Mouse (Mus musculus) cerebellum, adult 9-11 months (tissue): Measurements from ENCODE around the gene Gal3st4.
"Not testable (repeated sequence)": the region's sequence is repeated elsewhere in the genome, so short reads cannot be mapped to it uniquely, and the experiment has no call there.

Experiments
- DNase-seq: peaks from one replicate; pipeline ENCODE4 v3.0.0; 2022

The Gal3st4 gene

DNA sequence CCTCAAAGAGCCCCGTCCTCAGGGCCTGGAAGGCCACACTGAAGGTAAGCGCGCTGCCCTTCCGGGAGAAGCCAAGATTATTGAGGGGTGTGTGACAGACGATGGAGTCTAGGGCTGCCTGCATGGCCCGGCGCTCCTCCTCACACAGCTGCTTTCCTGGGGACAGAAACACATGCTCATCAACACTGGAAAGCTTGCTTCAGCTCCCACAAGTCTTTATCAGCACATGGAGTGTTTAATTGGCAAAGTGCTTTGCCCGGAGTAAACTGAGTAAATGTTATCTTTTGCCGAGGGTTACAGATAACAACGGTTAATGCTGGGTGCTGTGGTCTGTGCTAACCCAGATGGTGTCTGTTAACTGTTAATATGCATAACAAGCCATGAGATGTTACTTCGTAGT, 11.8 kb downstream of the Gal3st4 start:
- DNase-seq, result no peak

DNA sequence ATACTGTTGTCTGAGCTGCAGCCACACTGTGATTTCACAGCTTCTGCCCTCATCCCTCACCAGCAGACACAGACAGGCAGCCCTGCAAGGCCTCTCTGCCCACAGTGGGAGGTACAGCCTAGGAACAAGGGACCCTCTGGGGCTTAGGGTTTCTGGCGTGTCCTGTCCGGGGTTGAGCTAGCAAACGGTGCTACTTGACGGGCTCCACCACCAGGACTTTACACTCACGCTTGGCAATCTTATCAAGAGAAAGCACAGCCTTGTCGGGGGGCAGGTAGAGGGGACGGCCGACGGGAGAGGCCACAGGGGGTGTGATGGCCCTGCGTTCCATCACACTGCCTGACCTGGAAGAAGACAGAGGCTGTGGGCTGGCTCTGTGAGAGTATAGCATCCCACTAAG, 12.6 kb downstream of the Gal3st4 start:
- DNase-seq, result no peak

DNA sequence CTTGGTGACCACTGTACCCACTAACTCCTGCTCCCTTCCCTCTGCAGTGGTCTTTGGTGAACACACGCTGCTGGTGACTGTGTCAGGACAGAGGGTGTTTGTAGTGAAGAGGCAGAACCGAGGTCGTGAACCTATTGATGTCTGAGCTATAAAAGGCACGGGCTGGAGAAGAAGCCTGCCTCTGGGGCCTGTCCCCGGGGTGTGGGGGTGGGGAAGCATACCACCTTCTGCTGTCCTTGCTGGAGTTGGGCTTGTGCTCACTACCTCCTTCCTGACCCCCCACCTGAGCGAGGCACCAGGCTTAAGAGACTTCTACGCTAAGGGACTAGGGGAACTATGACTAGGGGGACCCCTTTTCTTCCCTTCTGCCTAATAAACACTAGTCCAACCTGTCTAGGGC, 13.6 kb downstream of the Gal3st4 start:
- DNase-seq, result no peak

GRCm38 (mm10) chr5:138258542-138258941, 14.1 kb downstream of the Gal3st4 start:
- DNase-seq, result peak; percentile 27

- DNase-seq, result no peak
Observed at GRCm38 (mm10) chr5:138258078-138258477, 14.6 kb downstream of the Gal3st4 start.

DNA sequence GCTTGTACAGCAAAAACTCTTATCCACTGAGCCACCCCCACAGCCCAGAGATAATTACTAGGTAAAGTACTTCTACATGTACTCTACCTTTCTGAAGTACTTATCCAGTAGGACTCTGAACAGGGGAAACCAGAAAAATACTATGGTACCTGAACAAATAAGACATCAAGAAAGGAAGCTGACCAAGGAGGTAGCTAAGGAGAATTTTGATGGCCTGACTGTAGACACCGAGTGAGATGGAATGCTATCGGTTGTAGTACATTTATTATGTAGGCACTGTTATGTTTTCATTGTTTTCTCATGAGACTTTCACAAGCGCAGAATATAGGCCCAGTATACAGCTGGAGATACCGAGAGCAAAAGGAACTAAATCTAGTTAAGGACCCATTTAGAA, 15.1 kb downstream of the Gal3st4 start:
- DNase-seq, result no peak

- DNase-seq, result no peak
Observed at GRCm38 (mm10) chr5:138256966-138257584, 15.6 kb downstream of the Gal3st4 start.

- no peak for DNase-seq
Observed at GRCm38 (mm10) chr5:138256094-138256467, 16.6 kb downstream of the Gal3st4 start.

- peak; percentile 98 for DNase-seq
Observed at GRCm38 (mm10) chr5:138255353-138256093, 17.1 kb downstream of the Gal3st4 start, which contains the start of gene Lamtor4. Lamtor4 (plus strand) TSS chr5:138255482.

GRCm38 (mm10) chr5:138253061-138253460, 19.6 kb downstream of the Gal3st4 start:
- DNase-seq, result no peak

DNA sequence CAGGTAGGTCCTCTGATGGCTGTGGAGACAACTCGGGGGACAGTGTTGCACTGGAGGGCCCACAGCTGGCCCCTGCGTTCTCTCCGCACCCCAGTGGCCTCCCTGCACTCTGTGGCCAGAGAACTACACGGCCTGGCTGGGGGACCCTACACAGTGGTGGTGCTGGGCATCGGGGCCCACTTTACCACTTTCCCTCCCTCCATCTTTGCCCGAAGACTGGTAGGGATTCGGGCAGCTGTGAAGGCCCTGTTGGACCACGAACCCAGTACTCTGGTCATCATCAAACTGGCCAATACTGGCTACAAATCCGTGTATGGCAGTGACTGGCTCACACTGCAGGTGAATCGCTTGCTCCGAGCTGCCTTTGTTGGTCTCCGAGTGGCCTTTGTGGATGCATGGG, 21.5 kb downstream of the Gal3st4 start:
- no peak for DNase-seq

GRCm38 (mm10) chr5:138241511-138241910, 31.1 kb downstream of the Gal3st4 start:
- DNase-seq, result no peak

- no peak for DNase-seq
Observed at GRCm38 (mm10) chr5:138234224-138234623, 38.4 kb downstream of the Gal3st4 start.

GRCm38 (mm10) chr5:138233778-138234177, 38.9 kb downstream of the Gal3st4 start:
- DNase-seq, result no peak

DNA sequence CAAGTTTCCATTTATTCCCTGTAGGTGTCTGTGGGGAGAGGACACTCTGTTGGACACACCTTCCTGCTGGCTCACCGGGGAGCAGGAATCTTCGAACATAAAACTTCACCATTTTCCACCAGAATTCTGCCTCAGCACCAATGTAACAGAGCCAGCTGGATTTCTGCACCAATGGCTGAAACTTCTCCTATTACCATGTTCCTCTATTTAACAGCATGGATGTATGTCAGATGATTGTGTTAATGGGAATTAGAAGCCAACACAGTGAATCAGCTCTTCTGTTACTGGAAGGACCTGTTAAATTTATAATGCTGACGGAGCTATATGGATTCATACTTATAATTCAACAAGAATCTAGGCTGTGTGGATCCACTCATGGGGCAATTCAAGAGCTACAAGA, 43.1 kb downstream of the Gal3st4 start:
- DNase-seq, result no peak

- no peak for DNase-seq
Observed at GRCm38 (mm10) chr5:138228026-138228425, 44.6 kb downstream of the Gal3st4 start.

DNA sequence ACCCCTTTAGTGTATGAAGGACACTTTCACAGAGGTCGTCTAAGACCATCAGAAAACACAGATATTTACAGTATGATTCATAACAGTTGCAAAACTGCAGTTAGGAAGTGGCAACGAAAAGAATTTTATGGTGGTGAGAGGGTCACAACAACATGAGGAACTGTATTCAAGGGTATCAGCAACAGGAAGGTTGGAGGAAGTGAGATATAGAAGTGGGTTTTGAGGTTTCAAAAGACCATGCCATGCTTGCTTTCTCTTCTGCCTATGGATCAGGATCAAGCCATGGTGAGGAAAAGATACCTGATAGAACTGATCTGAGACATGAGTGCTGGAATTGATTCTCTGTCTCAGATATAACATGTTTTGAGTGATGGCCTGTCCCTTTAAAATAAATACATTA, 45.3 kb downstream of the Gal3st4 start:
- no peak for DNase-seq

GRCm38 (mm10) chr5:138226491-138226890, 46.1 kb downstream of the Gal3st4 start:
- DNase-seq, result no peak

DNA sequence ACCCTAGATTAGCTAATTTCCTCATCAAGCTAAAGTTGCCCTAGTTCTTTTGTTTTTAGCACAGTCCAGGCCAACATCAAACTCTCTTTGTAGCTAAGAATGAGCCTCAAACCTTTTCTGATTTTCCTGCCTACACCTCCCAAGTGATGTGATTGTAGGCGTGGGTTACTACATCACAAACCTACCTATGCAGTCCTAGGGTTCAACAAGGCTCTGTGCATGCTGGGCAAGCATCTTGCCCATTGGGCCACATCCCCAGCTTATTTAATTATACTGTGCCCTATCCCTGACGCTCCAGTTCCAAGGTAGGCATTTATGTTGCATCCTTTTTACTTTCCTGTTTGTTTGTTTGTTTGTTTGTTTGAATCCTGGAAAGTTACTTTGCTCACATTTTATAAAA, 46.9 kb downstream of the Gal3st4 start, which contains the start of gene Nxpe5:
Gene Nxpe5, plus strand, starts transcription at position 199 of the 400 bp plus-strand sequence.
- no peak for DNase-seq

GRCm38 (mm10) chr5:138223287-138223686, 49.4 kb downstream of the Gal3st4 start:
- no peak for DNase-seq

DNA sequence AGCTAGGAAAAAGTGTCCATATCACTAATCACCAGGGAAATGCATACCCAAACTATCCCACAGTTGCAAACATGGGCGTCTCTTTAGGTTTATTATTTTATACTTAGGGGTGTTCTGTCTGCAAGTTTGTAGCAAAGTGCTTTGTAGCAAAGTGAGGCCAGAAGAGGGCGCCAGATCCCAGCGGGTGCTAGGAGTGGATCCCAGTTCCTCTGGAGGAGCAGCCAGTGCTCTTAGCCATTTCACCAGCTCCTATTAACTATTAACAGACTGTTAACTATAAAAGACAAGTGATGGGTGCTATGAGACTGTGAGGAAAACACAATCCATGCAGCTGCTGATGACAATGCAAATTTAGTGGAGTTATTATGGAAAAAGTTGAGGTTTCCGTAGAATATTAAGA, 50.5 kb downstream of the Gal3st4 start:
- peak; percentile 44 for DNase-seq

DNA sequence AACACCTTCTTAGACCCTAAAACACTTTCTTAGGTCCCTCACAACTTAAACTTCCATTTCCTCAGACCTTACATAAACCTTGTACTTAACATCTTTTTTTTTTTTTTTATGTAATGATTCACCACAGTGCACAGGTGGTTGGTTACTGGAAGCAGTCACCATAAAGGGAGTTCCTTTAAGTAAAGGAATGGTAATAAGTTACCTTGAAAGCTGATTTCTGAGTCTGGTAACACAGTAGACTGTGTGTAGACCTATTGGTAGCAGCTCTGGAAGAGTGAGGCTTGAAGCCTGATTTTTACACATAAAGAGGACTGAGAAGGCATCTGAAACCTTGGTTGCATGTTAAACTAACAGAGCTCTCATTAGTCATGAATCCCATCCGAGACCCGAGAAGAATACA, 52.8 kb downstream of the Gal3st4 start:
- no peak for DNase-seq

DNA sequence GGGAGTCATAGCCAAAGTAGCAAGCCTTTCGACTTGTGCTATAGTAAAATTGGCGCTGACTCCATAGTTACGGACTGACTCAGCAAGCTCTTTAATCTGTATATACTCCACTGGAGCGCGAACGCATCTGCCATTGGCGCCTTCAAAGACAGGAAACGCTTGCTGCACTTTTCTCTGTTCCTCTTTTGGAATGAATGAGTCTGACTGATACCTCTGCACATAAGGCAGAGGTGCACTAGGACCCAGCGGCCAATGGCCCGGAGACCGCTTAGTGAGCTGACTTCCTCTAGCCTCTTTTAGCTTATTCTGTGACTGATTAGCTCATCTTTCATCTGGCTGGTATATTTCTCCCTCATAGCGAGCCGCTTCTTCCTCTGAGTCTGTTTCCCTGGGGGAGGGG, 56.0 kb downstream of the Gal3st4 start:
- not testable (repeated sequence) for DNase-seq
